Mouse (Mus musculus): ENCODE measurements around the gene Nckap5. TPM values are rescaled to one million over a fixed set of nuclear protein-coding genes. Genes with fewer than 3 reads are reported as not detected.
A peak's percentile ranks its signal among the peaks of the same experiment; 100 is the strongest.

The Nckap5 gene
- polyA plus RNA-seq (2015; fragmentation: Nextera tagmentation; extraction: Ambion mirVana), result 45.0 and 49.6 TPM in 2 replicates

DNA sequence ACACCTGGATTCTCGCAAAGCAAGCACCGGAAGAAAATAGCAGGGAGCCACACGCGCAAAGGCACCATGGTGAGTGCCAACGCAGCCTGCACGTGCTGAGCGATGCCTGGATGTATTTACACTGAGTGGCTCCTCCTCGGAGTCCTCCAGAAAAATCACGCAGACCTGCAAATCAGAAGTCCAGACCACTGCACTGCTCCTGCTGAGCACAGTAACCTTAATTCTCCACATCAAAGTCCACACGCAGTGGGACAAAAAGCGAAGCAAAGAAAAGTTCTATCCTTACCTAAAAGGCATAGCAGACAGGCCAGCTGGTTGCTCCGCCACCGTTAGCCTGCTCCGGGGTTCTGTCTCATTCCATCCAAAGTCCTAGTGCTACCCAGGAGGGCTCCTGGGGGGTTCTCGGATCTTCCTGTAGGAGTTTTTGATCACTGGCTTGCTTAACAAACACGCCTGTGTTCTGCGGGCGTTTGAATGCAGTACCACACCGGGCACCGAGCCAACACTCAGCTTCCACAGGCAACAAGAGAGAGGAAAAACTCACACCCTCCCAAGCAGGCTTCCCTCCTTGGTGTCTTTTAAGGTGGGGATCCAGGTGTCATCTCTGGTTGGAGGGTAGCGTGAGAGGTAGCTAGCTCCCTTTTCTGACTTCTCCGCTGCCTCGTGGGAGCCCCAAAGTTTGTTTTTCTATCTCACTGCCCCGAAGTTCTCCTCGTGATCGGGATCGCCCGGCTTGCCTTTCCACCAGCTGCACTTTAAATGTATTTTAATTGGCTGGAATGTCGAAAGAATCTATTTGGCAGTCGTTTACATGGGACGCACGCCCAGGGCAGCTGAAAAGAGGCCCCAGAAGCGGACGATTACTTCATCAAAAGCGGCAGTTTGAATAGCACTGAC lies at the start of gene Nckap5:
TSS of gene Nckap5 (minus strand) at position 769 of the 897 bp plus-strand sequence.
- H3K9ac ChIP-seq (ENCODE audit: low read length), result peak within 1 kb of the TSS; percentile 68
- H3K36me3 ChIP-seq (ENCODE audit: control insufficient read depth, insufficient read depth, low read length), result no peaks in the 10 kb centered on the region
- peak; percentile 84 for ATAC-seq (ENCODE audit: low read depth)
- peak within 1 kb of the TSS; percentile 82 for H3K27ac ChIP-seq (ENCODE audit: low read length)
- peak within 1 kb of the TSS; percentile 58 for H3K4me3 ChIP-seq (ENCODE audit: low read length)
- WGBS, result 2% methylated on average over 35 of the region's 35 CpGs
- no peaks in the 10 kb centered on the region for H3K9me3 ChIP-seq (ENCODE audit: control insufficient read depth, low read length)
- peaks cover 17% of the 10 kb centered on the region for H3K4me1 ChIP-seq (replicated peaks; ENCODE audit: control insufficient read depth, insufficient read depth, low read length)
- peak within 1 kb of the TSS; percentile 67 for H3K4me2 ChIP-seq (ENCODE audit: low read depth, low read length)
- no peaks in the 10 kb centered on the region for H3K27me3 ChIP-seq (ENCODE audit: control insufficient read depth, insufficient read depth, low read depth, low read length)

DNA sequence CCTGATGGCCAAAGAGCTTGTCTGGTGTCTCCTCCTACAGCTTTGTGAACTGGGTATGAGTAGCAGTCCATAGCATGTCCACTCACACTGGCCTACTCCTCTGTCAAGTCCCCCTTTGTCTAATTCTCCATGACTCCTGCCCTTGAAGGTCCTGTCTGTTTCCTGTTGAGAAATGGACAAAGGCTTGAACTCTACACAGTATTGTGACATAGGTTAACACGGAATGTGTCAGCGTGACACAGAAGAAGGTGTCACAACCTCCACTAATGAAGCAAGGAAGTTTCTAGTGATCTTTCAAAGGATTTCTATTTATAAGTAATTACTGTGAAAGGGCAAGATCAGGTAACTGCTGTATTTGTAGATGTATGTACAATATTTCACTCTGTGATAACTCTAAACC lies 46.9 kb upstream of the Nckap5 start:
- Histone ChIP-seq H3K4me3 (ENCODE audit: low read length) (no peak overlapping the region), H3K9me3 (ENCODE audit: control insufficient read depth, low read length) (no peaks in the 10 kb centered on the region), H3K27me3 (ENCODE audit: control insufficient read depth, insufficient read depth, low read depth, low read length) (no peaks in the 10 kb centered on the region), H3K9ac (ENCODE audit: low read length) (no peak overlapping the region), H3K27ac (ENCODE audit: low read length) (no peak overlapping the region), H3K36me3 (ENCODE audit: control insufficient read depth, insufficient read depth, low read length) (no peaks in the 10 kb centered on the region), H3K4me1 (replicated peaks; ENCODE audit: control insufficient read depth, insufficient read depth, low read length) (no peaks in the 10 kb centered on the region), H3K4me2 (ENCODE audit: low read depth, low read length) (no peak overlapping the region)
- ATAC-seq (ENCODE audit: low read depth), result no peak
- 86% methylated on average over 2 of the region's 2 CpGs for WGBS

DNA sequence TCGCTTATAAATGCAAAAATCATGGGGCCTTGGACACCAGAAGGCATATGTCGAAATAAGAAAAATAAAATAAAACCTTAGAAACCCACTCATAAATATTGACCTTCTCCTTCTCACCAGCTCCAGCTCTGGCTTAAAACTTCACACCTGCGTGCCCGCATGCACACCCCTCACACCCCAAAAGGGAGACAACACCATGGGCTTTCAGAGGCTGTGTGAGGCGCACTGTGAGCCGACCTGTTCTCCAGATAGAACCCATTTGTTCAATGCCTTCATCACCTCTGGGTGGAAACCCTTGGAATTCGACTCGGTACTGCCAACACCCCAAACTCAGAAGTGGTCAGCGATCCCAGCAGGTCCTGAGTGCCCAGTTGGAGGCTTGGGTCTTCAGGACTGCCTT lies 37.8 kb upstream of the Nckap5 start:
- Histone ChIP-seq H3K9me3 (ENCODE audit: control insufficient read depth, low read length) (0 out of 2 replicates have a peak, but pooled peaks cover 2% of the 10 kb centered on the region), H3K27ac (ENCODE audit: low read length) (no peak overlapping the region), H3K9ac (ENCODE audit: low read length) (no peak overlapping the region), H3K4me1 (replicated peaks; ENCODE audit: control insufficient read depth, insufficient read depth, low read length) (no peaks in the 10 kb centered on the region), H3K4me2 (ENCODE audit: low read depth, low read length) (no peak overlapping the region), H3K27me3 (ENCODE audit: control insufficient read depth, insufficient read depth, low read depth, low read length) (no peaks in the 10 kb centered on the region), H3K4me3 (ENCODE audit: low read length) (no peak overlapping the region), H3K36me3 (ENCODE audit: control insufficient read depth, insufficient read depth, low read length) (no peaks in the 10 kb centered on the region)
- 81% methylated on average over 9 of the region's 9 CpGs for WGBS
- ATAC-seq (ENCODE audit: low read depth), result no peak

DNA sequence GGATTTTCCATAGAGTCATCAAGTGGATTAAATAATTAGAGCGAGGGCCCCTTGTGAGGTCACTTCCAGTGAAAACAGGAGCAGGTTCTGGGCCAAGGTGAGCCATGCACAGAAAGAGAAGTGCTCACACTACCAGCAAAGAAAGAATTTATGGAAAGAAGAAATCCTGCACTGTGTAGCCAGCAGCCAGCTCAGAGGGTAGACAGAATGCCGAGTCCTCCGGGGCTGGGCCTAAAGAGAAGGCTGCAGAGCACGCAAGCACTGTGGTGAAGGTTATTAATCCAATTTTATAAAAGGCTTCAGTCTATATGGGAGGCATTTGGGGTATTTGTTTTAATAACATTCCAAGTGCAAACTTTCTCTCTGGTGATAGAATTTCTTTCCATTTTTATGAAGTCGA lies 37.3 kb upstream of the Nckap5 start:
- no peak overlapping the region for H3K4me2 ChIP-seq (ENCODE audit: low read depth, low read length)
- ATAC-seq (ENCODE audit: low read depth), result no peak

DNA sequence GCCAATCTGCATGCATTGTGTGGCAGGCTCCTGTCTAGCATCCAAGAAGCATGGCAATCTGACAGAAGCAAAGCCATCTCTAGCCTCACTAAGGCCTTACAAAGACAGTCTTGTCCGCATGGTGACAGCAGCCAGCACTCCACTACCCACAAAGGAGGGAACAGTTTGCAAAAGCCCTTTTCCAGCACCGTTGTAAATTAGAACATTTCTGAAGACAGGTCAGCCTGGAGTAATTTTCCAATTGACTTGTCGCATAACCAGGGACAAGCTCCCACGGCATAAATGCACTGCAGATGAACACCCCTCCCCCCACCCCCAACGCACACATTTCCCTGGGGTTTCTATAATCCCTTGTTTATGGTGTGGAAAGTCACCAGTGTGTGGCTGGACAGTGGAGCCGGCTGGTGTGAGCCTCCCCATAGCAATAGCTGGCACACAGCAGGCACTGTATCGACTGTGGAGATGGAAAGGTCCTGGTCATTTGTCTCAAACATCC lies 35.0 kb upstream of the Nckap5 start:
- WGBS, result 51% methylated on average over 7 of the region's 7 CpGs
- no peak for ATAC-seq (ENCODE audit: low read depth)

More for the DNA sequence above, 37.3 kb upstream of the Nckap5 start:
- no peaks in the 10 kb centered on the region for H3K27me3 ChIP-seq (ENCODE audit: control insufficient read depth, insufficient read depth, low read depth, low read length)
- H3K27ac ChIP-seq (ENCODE audit: low read length), result no peak overlapping the region
- H3K4me3 ChIP-seq (ENCODE audit: low read length), result no peak overlapping the region
- no peaks in the 10 kb centered on the region for H3K4me1 ChIP-seq (replicated peaks; ENCODE audit: control insufficient read depth, insufficient read depth, low read length)
- 0 out of 2 replicates have a peak, but pooled peaks cover 2% of the 10 kb centered on the region for H3K9me3 ChIP-seq (ENCODE audit: control insufficient read depth, low read length)
- no peak overlapping the region for H3K9ac ChIP-seq (ENCODE audit: low read length)
- H3K36me3 ChIP-seq (ENCODE audit: control insufficient read depth, insufficient read depth, low read length), result no peaks in the 10 kb centered on the region
- WGBS, result 86% methylated on average over 5 of the region's 5 CpGs

DNA sequence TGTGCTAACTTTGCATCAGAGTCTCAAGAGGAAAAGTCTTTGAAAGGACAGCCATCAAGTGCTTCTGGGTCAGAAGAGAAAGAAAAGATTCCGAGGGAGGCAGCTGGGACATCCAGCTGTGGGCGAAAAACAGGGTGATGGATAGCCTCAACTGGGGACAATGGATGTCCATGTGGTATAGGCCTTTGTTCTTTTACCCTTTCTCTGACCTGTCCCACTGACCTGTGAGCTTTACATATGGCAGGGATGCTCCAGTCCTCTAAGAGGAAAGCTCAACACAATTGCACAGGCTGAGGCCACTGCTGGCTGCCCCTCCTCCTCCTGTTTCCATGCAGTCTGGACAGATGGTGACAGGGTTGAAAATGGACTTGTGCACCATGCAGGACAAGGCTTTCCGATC lies 31.2 kb upstream of the Nckap5 start:
- Histone ChIP-seq H3K36me3 (ENCODE audit: control insufficient read depth, insufficient read depth, low read length) (no peaks in the 10 kb centered on the region), H3K4me2 (ENCODE audit: low read depth, low read length) (no peak overlapping the region), H3K9ac (ENCODE audit: low read length) (no peak overlapping the region), H3K4me1 (replicated peaks; ENCODE audit: control insufficient read depth, insufficient read depth, low read length) (no peaks in the 10 kb centered on the region), H3K27me3 (ENCODE audit: control insufficient read depth, insufficient read depth, low read depth, low read length) (no peaks in the 10 kb centered on the region), H3K4me3 (ENCODE audit: low read length) (no peak overlapping the region), H3K9me3 (ENCODE audit: control insufficient read depth, low read length) (0 out of 2 replicates have a peak, but pooled peaks cover 2% of the 10 kb centered on the region), H3K27ac (ENCODE audit: low read length) (no peak overlapping the region)
- 56% methylated on average over 3 of the region's 3 CpGs for WGBS
- no peak for ATAC-seq (ENCODE audit: low read depth)

More for the DNA sequence above, 35.0 kb upstream of the Nckap5 start:
- Histone ChIP-seq H3K27ac (ENCODE audit: low read length) (no peak overlapping the region), H3K4me2 (ENCODE audit: low read depth, low read length) (no peak overlapping the region), H3K4me3 (ENCODE audit: low read length) (no peak overlapping the region), H3K27me3 (ENCODE audit: control insufficient read depth, insufficient read depth, low read depth, low read length) (no peaks in the 10 kb centered on the region), H3K36me3 (ENCODE audit: control insufficient read depth, insufficient read depth, low read length) (no peaks in the 10 kb centered on the region), H3K4me1 (replicated peaks; ENCODE audit: control insufficient read depth, insufficient read depth, low read length) (no peaks in the 10 kb centered on the region), H3K9me3 (ENCODE audit: control insufficient read depth, low read length) (0 out of 2 replicates have a peak, but pooled peaks cover 2% of the 10 kb centered on the region), H3K9ac (ENCODE audit: low read length) (no peak overlapping the region)

DNA sequence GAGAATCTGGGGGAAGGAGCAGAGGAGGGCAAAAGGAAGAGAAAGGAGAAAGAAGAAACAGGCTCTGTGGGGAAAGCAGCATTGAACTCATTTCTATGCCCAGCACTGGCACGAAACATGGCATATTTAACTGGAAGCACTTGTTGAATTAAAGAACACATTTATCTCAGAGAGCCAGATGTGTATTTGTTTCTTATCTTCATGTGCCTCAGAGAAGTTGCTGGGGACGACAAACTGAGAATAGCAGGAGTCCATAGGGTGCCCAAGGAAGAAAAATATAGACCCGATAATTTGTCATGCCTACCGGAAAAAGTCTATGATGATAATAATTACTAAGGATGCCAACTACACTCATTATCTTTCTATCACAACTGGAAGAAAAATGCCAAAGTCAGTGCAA lies 29.9 kb upstream of the Nckap5 start:
- H3K9me3 ChIP-seq (ENCODE audit: control insufficient read depth, low read length), result 0 out of 2 replicates have a peak, but pooled peaks cover 2% of the 10 kb centered on the region
- H3K4me3 ChIP-seq (ENCODE audit: low read length), result no peak overlapping the region
- H3K27me3 ChIP-seq (ENCODE audit: control insufficient read depth, insufficient read depth, low read depth, low read length), result no peaks in the 10 kb centered on the region
- WGBS, result 85% methylated on average over 4 of the region's 4 CpGs
- no peak for ATAC-seq (ENCODE audit: low read depth)
- H3K36me3 ChIP-seq (ENCODE audit: control insufficient read depth, insufficient read depth, low read length), result no peaks in the 10 kb centered on the region
- no peak overlapping the region for H3K27ac ChIP-seq (ENCODE audit: low read length)
- no peak overlapping the region for H3K4me2 ChIP-seq (ENCODE audit: low read depth, low read length)
- no peaks in the 10 kb centered on the region for H3K4me1 ChIP-seq (replicated peaks; ENCODE audit: control insufficient read depth, insufficient read depth, low read length)
- H3K9ac ChIP-seq (ENCODE audit: low read length), result no peak overlapping the region

DNA sequence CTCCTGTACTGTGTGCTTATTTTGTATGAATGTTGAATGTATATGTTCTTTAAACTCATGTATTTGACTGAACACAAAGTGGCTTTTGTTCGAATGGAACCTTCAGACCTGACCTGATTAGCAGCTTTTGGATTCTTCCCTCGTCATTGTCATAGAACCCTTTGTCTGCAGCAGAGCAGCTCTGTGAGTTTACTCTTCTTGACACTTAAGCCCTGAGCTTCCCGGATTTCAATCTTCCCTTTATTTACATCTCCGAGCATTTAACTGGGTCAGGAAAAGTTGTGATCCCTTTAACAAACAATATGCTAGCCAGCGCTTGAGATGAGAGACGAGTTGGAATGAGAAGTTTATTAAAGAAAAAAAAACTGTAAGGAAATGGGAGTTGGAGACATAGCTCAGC lies 18.9 kb upstream of the Nckap5 start:
- H3K27ac ChIP-seq (ENCODE audit: low read length), result no peak overlapping the region
- no peak overlapping the region for H3K4me3 ChIP-seq (ENCODE audit: low read length)
- ATAC-seq (ENCODE audit: low read depth), result no peak
- WGBS, result 25% methylated on average over 6 of the region's 6 CpGs
- H3K9ac ChIP-seq (ENCODE audit: low read length), result no peak overlapping the region
- H3K9me3 ChIP-seq (ENCODE audit: control insufficient read depth, low read length), result no peaks in the 10 kb centered on the region
- H3K4me2 ChIP-seq (ENCODE audit: low read depth, low read length), result no peak overlapping the region
- H3K36me3 ChIP-seq (ENCODE audit: control insufficient read depth, insufficient read depth, low read length), result no peaks in the 10 kb centered on the region
- no peaks in the 10 kb centered on the region; the same call in 1 of the 2 replicates for H3K4me1 ChIP-seq (replicated peaks; ENCODE audit: control insufficient read depth, insufficient read depth, low read length)
- no peaks in the 10 kb centered on the region for H3K27me3 ChIP-seq (ENCODE audit: control insufficient read depth, insufficient read depth, low read depth, low read length)

DNA sequence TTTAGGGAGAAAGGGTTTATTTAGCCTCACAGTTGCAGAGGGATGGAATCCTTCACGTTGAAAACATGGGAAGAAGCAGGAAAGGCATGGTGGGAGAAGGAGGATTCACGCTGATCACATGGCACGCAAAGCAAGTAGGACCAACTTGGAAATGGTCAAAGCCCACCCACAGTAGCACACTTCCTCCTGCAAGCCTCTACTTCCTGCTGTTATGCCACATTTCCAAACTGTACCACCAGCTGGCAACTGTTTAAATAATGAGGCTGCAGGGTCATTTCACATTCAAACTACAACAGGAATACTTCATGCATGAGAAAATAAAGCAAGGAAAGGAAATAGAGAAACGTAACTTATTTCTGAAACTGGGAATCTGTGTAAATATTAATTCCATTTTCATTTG lies 15.7 kb upstream of the Nckap5 start:
- no peaks in the 10 kb centered on the region; the same call in 1 of the 2 replicates for H3K4me1 ChIP-seq (replicated peaks; ENCODE audit: control insufficient read depth, insufficient read depth, low read length)
- 61% methylated on average over 4 of the region's 4 CpGs for WGBS
- H3K27ac ChIP-seq (ENCODE audit: low read length), result no peak overlapping the region
- H3K9ac ChIP-seq (ENCODE audit: low read length), result no peak overlapping the region
- no peak for ATAC-seq (ENCODE audit: low read depth)
- no peaks in the 10 kb centered on the region for H3K27me3 ChIP-seq (ENCODE audit: control insufficient read depth, insufficient read depth, low read depth, low read length)
- no peak overlapping the region for H3K4me3 ChIP-seq (ENCODE audit: low read length)
- H3K4me2 ChIP-seq (ENCODE audit: low read depth, low read length), result no peak overlapping the region
- H3K36me3 ChIP-seq (ENCODE audit: control insufficient read depth, insufficient read depth, low read length), result no peaks in the 10 kb centered on the region
- H3K9me3 ChIP-seq (ENCODE audit: control insufficient read depth, low read length), result 0 out of 2 replicates have a peak, but pooled peaks cover 2% of the 10 kb centered on the region
